Mouse (Mus musculus) spleen, adult 2 months (tissue): Measurements from ENCODE around the gene Lypd6b.

Experiments
- CTCF ChIP-seq: fragments of 200-500 bp; IDR thresholded peaks from 2 replicates; pipeline ENCODE4 v1.5.1; 2011; ENCODE audit warnings: mild to moderate bottlenecking, inconsistent platforms; ENCODE audit not compliant: insufficient read depth, insufficient read length, insufficient replicate concordance; ENCODE audit errors: extremely low read depth
- POLR2A ChIP-seq: fragments of 200-500 bp; IDR thresholded peaks from 2 replicates; pipeline ENCODE4 v1.6.1; 2011; ENCODE audit warnings: low read depth, low read length, inconsistent platforms

DNA sequence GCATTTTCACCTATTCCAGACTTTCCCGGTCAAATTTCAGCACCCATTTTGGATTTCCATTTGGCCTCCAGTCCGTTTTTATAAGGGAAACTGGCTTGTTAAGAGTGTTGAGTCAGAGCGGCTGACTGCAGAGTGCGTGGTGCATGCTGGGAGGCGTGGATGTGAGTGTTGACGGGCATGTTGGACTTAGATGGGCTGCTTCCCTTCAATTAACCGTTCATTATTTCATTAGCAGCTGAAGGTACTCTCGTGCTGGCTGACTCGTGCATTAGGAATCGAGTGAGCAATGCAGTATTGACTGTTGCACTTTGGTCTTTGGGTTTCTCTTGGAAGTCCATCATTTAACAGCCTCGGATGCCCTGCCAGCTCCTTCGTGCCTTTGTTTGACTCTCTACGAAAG is 150.1 kb downstream of the Lypd6b start:
- no peak for TF ChIP-seq CTCF
- TF ChIP-seq POLR2A, result no peak
